Mouse (Mus musculus): Measurements from ENCODE around the gene Ppp1ca.

DNA sequence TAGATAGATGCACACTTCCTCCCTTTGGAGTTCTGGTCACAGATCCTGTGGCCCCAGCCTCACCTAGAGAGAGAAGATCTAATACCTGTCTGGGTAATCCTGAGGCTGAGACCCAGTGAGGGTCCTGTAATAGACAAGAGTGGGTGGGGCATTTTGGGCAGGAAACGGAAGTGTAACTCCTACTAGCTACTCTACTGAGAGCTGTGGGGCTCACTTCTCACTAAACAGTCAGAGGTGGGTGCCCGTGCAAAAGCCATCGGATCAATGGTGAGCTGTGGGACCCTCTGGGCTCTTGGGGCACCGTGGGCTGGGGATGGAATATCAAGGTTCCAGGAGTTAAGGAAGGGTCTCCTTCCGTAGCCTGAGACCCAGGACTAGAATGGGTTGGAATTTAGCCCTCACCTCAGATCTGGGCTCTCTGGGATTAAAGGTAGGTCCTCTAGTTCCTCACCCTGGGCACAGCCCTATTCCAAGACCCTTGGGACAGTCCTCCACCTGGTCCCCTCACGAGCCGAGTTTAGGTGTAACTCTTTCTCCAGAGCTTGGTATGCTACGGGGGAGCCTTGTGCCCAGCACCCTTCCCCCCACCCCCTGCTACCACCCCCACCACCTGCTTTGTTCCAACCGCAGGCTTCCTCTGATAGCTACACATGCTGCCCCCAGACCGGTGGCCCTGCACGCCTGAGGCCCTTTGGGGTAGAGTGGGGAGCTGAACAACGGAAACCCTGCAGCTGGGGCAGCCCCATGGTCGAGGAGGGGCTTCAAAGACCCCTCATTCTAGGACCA, 37.2 kb upstream of the Ppp1ca start:
- no peak for TF ChIP-seq CTCF (IDR thresholded peaks at IDR 0.05; ENCODE audit: insufficient read depth, low read length)
- peak; percentile 12; the same call in 1 of the 2 replicates for TF ChIP-seq POLR2A (IDR thresholded peaks at IDR 0.05; ENCODE audit: borderline replicate concordance, extremely low read depth, low read depth, low read length)
